In genomic region chr7:80753613-80754012, GRCm38 (mm10) we compare ENCODE assay signal across 10 mouse cellular contexts.
DNase-seq lines count a peak whose midpoint lies in the region; ATAC-seq and TF ChIP-seq lines count a peak whose summit lies in the region.
"Had no signal": no experiment of that assay in that cellular context is flagged by ENCODE, and none has a peak within 500 bp of the region (broad histone marks: within the 10 kb centered on the region; RNA-seq: fewer than 3 reads in every experiment).

No protein-coding gene starts in this region.

- TF ChIP-seq RAD21 in CH12.LX (IDR thresholded peaks at IDR 0.05; ENCODE audit: low read depth, low read length): no peak

- peak; percentile 76 for ATAC-seq in lung, postnatal 0 days
- ATAC-seq in intestine, postnatal 0 days: no peak

- H3K9me3 ChIP-seq in heart, embryonic 10.5 days: no peaks in the 10 kb centered on the region
- H3K9me3 ChIP-seq in CH12.LX (replicated peaks; ENCODE audit: low read length): peaks cover 2% of the 10 kb centered on the region
- no peaks in the 10 kb centered on the region for H3K9me3 ChIP-seq in lung, postnatal 0 days (ENCODE audit: low read length)
- no peaks in the 10 kb centered on the region for H3K9me3 ChIP-seq in intestine, postnatal 0 days (ENCODE audit: control insufficient read depth)
- H3K9me3 ChIP-seq: hindbrain, embryonic 12.5 days; limb, embryonic 15.5 days had no signal

- no peak overlapping the region for H3K9ac ChIP-seq in CH12.LX (ENCODE audit: insufficient read depth, low read depth)
- no peak overlapping the region for H3K9ac ChIP-seq in lung, postnatal 0 days (replicated peaks; ENCODE audit: low read depth)
- H3K9ac ChIP-seq in intestine, postnatal 0 days (ENCODE audit: low read depth, low read length): no peak overlapping the region
- H3K9ac ChIP-seq: hindbrain, embryonic 12.5 days; limb, embryonic 15.5 days had no signal

- 85% methylated on average over 2 of the region's 2 CpGs for WGBS in heart, embryonic 10.5 days
- WGBS in lung, postnatal 0 days: 20% methylated on average over 2 of the region's 2 CpGs
- WGBS in intestine, postnatal 0 days: 79% methylated on average over 2 of the region's 2 CpGs

- no peaks in the 10 kb centered on the region for H3K79me2 ChIP-seq in CH12.LX (replicated peaks; ENCODE audit: control insufficient read depth, extremely low read depth, insufficient read depth, poor library complexity, severe bottlenecking)

- in situ Hi-C loops in CH12.LX (cut with MboI; ENCODE audit: low pct_ligation_motif_present, low pct_unique_long_range_greater_than_20kb, low sequenced_read_pairs): no loop called here

- H3K4me2 ChIP-seq in CH12.LX (ENCODE audit: insufficient read depth, low read depth, poor library complexity, severe bottlenecking): no peak overlapping the region
- H3K4me2 ChIP-seq in lung, postnatal 0 days (replicated peaks; ENCODE audit: low read depth, low read length): no peak overlapping the region
- no peak overlapping the region for H3K4me2 ChIP-seq in intestine, postnatal 0 days (replicated peaks; ENCODE audit: low read depth)
- H3K4me2 ChIP-seq: hindbrain, embryonic 12.5 days; limb, embryonic 15.5 days had no signal

- no peaks in the 10 kb centered on the region for H3K27me3 ChIP-seq in heart, embryonic 10.5 days (ENCODE audit: insufficient read depth, poor library complexity, severe bottlenecking)
- no peaks in the 10 kb centered on the region for H3K27me3 ChIP-seq in CH12.LX (replicated peaks)
- H3K27me3 ChIP-seq in lung, postnatal 0 days (replicated peaks; ENCODE audit: insufficient read depth, low read length): no peaks in the 10 kb centered on the region
- no peaks in the 10 kb centered on the region for H3K27me3 ChIP-seq in intestine, postnatal 0 days (replicated peaks; ENCODE audit: control insufficient read depth, insufficient read depth, low read length)
- H3K27me3 ChIP-seq: hindbrain, embryonic 12.5 days; limb, embryonic 15.5 days had no signal

- 0 out of 2 replicates have a peak, but pooled peaks cover 3% of the 10 kb centered on the region for H3K4me1 ChIP-seq in heart, embryonic 10.5 days
- peaks cover 0 to 17% of the 10 kb centered on the region in 2 experiments; a peak in 2 of 4 replicates for H3K4me1 ChIP-seq in CH12.LX (ENCODE audit: control insufficient read depth in 1 of 2, insufficient read depth in 2 of 2)
- peaks cover 2% of the 10 kb centered on the region; the same call in 1 of the 2 replicates for H3K4me1 ChIP-seq in lung, postnatal 0 days (ENCODE audit: insufficient read depth, low read depth, low read length)
- H3K4me1 ChIP-seq in intestine, postnatal 0 days (replicated peaks; ENCODE audit: control insufficient read depth, insufficient read depth, low read length): no peaks in the 10 kb centered on the region
- H3K4me1 ChIP-seq: hindbrain, embryonic 12.5 days; limb, embryonic 15.5 days had no signal

- no peak overlapping the region for H3K4me3 ChIP-seq in heart, embryonic 10.5 days
- H3K4me3 ChIP-seq in CH12.LX (replicated peaks in 1 of 3; ENCODE audit: low read depth in 2 of 3, low read length in 2 of 3, poor library complexity in 1 of 3): no peak overlapping the region
- H3K4me3 ChIP-seq in lung, postnatal 0 days (ENCODE audit: low read depth, low read length): no peak overlapping the region
- no peak overlapping the region for H3K4me3 ChIP-seq in intestine, postnatal 0 days (ENCODE audit: low read depth, low read length)
- H3K4me3 ChIP-seq: hindbrain, embryonic 12.5 days; limb, embryonic 15.5 days had no signal

- TF ChIP-seq CTCF in CH12.LX (conservative IDR thresholded peaks at IDR 0.05 in 1 of 2, IDR thresholded peaks at IDR 0.05 in 1 of 2; ENCODE audit: low read depth in 2 of 2, low read length in 2 of 2): no peak
- no peak for TF ChIP-seq CTCF in lung, postnatal 0 days (IDR thresholded peaks at IDR 0.05)
- no peak for TF ChIP-seq CTCF in intestine, postnatal 0 days (IDR thresholded peaks at IDR 0.05; ENCODE audit: low read depth)

- peak; percentile 94 for DNase-seq in heart, adult 11 months
- DNase-seq in heart, embryonic 10.5 days (ENCODE audit: low spot score): no peak
- no peak for DNase-seq in CH12.LX (ENCODE audit: extremely low read depth)
- DNase-seq in gonadal fat pad, adult 2 months (ENCODE audit: low read depth): peak; percentile 62
- peak; percentile 78 for DNase-seq in lung, postnatal 0 days (ENCODE audit: low spot score)
- no peak for DNase-seq in thymus, postnatal 25 days
- DNase-seq in layer of hippocampus, postnatal 14 days (ENCODE audit: low spot score in 2 of 2): no peak

- TF ChIP-seq EP300 in CH12.LX (IDR thresholded peaks at IDR 0.05; ENCODE audit: low read length): no peak
- no peak for TF ChIP-seq EP300 in lung, postnatal 0 days (IDR thresholded peaks at IDR 0.05)

- H3K36me3 ChIP-seq in heart, embryonic 10.5 days: peaks cover 89% of the 10 kb centered on the region
- H3K36me3 ChIP-seq in CH12.LX (replicated peaks in 1 of 2; ENCODE audit: control insufficient read depth in 1 of 2, insufficient read depth in 1 of 2, low read length in 1 of 2): peaks cover 67 to 85% of the 10 kb centered on the region in 2 experiments
- H3K36me3 ChIP-seq in lung, postnatal 0 days (ENCODE audit: insufficient read depth, low read length): peaks cover 63% of the 10 kb centered on the region
- H3K36me3 ChIP-seq in intestine, postnatal 0 days (ENCODE audit: control insufficient read depth, insufficient read depth): peaks cover 79% of the 10 kb centered on the region

- no peak overlapping the region for H3K27ac ChIP-seq in heart, embryonic 10.5 days
- H3K27ac ChIP-seq in CH12.LX (ENCODE audit: insufficient read depth, low read depth): no peak overlapping the region
- peak overlapping the region; percentile 68 for H3K27ac ChIP-seq in lung, postnatal 0 days (ENCODE audit: low read length)
- H3K27ac ChIP-seq in intestine, postnatal 0 days (ENCODE audit: low read depth, low read length): no peak overlapping the region
- H3K27ac ChIP-seq: hindbrain, embryonic 12.5 days; limb, embryonic 15.5 days had no signal

- no peak for TF ChIP-seq POLR2A in CH12.LX (IDR thresholded peaks at IDR 0.05; ENCODE audit: low read depth, low read length)

- dilution Hi-C loops in CH12.LX (cut with MboI; ENCODE audit: extremely low pct_ligation_motif_present, extremely low pct_unique_long_range_greater_than_20kb, low sequenced_read_pairs): no loop called here

TF ChIP-seq in CH12.LX, 34 proteins besides CTCF, POLR2A, EP300 and RAD21:
- TF ChIP-seq ZC3H11A (IDR thresholded peaks at IDR 0.05; ENCODE audit: low read depth, low read length) (no peak), MEF2A (IDR thresholded peaks at IDR 0.05; ENCODE audit: borderline replicate concordance, low read depth, low read length) (peak; percentile 13; the same call in 1 of the 2 replicates)

Comparison
In these comparisons a context has a peak if more than half of its experiments do, and no peak if none do; other contexts are left out.
1. DNase-seq: peak in heart, adult 11 months (single experiment), gonadal fat pad, adult 2 months (single experiment) and lung, postnatal 0 days (single experiment); none in heart, embryonic 10.5 days (single experiment), CH12.LX (single experiment), thymus, postnatal 25 days (single experiment) and layer of hippocampus, postnatal 14 days (0 of 2).